Mouse (Mus musculus) lung, adult 2 months (tissue): ENCODE results near the gene Fbxo48. TPM values are rescaled to one million over a fixed set of nuclear protein-coding genes. Genes with fewer than 3 reads are reported as not detected.

Experiments used
- DNase-seq: peaks from one replicate; pipeline ENCODE4 v3.0.0; 2022
- H3K4me1 ChIP-seq: fragments of 200-500 bp; 2 replicates; pipeline ENCODE4 v1.6.1; 2011; ENCODE audit warnings: low read length; ENCODE audit not compliant: control insufficient read depth, insufficient read depth
- H3K4me3 ChIP-seq: fragments of 200-500 bp; replicated peaks from 2 replicates; pipeline ENCODE3; 2011; ENCODE audit warnings: low read depth, mild to moderate bottlenecking, control low read depth, low read length; ENCODE audit errors: extremely low read depth
- CTCF ChIP-seq: fragments of 200-500 bp; IDR thresholded peaks from 2 replicates; pipeline ENCODE4 v1.5.1; 2011; ENCODE audit warnings: mild to moderate bottlenecking, low read length, control low read depth; ENCODE audit not compliant: insufficient read depth
- POLR2A ChIP-seq: fragments of 200-500 bp; IDR thresholded peaks from 2 replicates; pipeline ENCODE4 v1.6.1; 2011; ENCODE audit warnings: low read depth, mild to moderate bottlenecking, control low read depth, low read length, borderline replicate concordance; ENCODE audit errors: extremely low read depth
- WGBS: fragments of 180-500 bp; shearing (Covaris S2); methylation state at CpG from one replicate; pipeline ENCODE4 v1.1.7; 2018; 5-methylcytosine and 5-hydroxymethylcytosine counted together
- polyA plus RNA-seq: library from polyadenylated mRNA; depleted of rRNA; stranded (reverse); fragments of >200 nt; gene quantifications from 2 replicates; pipeline ENCODE4 v1.2.3, GENCODE M21; 2012

The Fbxo48 gene
- polyA plus RNA-seq, 1 experiment: 0.44 TPM

GRCm38 (mm10) chr11:16958520-16958919 is 7.3 kb downstream of the Fbxo48 start:
- no peak for DNase-seq
- WGBS: 53% methylated on average over 1 of the region's 1 CpGs

DNA sequence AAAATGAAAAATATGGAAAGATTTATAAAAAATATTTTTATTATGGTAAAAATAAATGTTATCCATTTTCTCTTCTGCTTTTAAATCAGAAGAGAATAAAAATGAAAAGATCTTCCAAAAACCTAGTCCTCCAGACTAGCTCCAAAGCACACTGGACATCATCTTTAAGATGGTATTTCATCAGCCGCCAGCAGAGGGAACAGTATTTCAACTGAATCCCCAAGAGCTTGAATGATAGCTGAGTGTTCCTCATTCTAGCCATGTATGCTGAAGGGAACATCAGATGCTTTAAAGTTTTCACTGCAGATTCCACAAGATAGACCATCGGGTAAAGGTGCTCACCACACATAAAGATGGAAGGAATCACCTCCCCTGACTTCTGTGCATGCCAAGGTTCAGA is 16.6 kb downstream of the Fbxo48 start:
- Histone ChIP-seq H3K4me1 (no peaks in the 10 kb centered on the region), H3K4me3 (no peak overlapping the region)
- 24% methylated on average over 2 of the region's 2 CpGs for WGBS
- TF ChIP-seq CTCF (no peak), POLR2A (no peak)
- no peak for DNase-seq

More at GRCm38 (mm10) chr11:16958520-16958919, 7.3 kb downstream of the Fbxo48 start:
- Histone ChIP-seq H3K4me3 (no peak overlapping the region), H3K4me1 (no peaks in the 10 kb centered on the region)
- TF ChIP-seq POLR2A: no peak
- TF ChIP-seq CTCF: no peak

GRCm38 (mm10) chr11:16969650-16970049 is 18.5 kb downstream of the Fbxo48 start:
- TF ChIP-seq POLR2A (no peak), CTCF (no peak)
- 47% methylated on average over 2 of the region's 2 CpGs for WGBS
- H3K4me1 ChIP-seq: no peaks in the 10 kb centered on the region
- no peak for DNase-seq
- H3K4me3 ChIP-seq: no peak overlapping the region

DNA sequence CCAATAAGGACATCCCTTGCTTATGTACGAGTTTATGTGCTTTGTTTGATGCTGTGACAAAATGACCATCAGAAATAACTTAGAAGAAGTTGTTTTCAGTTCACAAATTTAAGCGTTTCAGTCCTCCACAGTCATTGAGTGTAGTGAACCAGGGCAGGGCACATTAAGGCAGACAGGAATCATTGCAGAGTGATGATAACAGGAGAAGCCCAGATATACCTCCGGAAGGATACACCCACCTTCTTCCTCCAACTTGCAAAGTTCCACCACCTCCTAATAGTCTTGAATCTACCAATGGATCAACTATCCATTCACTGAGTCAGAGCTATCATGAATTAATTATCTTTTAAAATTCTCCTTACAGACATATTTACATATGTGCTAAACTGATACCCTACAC is 20.9 kb downstream of the Fbxo48 start:
- WGBS: 80% methylated on average over 3 of the region's 3 CpGs
- no peak for DNase-seq
- Histone ChIP-seq H3K4me1 (peaks cover 6% of the 10 kb centered on the region), H3K4me3 (no peak overlapping the region)
- TF ChIP-seq POLR2A: no peak
- no peak for TF ChIP-seq CTCF

DNA sequence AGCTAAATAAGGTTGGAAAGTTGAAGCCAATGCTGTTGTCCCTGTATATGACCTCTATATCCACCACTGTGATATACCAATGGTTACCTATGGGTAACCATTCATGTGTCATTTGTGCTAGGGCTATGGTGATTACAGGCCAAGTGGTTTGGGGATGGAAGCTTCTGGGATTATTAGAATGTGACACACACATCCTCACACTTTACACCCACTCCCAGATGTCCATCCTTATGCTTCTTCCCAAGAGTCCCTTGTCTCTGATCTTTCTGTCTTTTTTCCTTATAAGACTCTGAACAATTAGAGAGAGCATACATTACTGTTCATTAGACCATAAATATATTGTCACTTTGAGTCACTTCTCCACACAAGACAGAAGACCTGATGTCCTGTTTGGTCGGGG is 21.9 kb downstream of the Fbxo48 start:
- Histone ChIP-seq H3K4me1 (peaks cover 9% of the 10 kb centered on the region), H3K4me3 (no peak overlapping the region)
- no peak for TF ChIP-seq POLR2A
- TF ChIP-seq CTCF: no peak
- DNase-seq: no peak
- WGBS: 85% methylated on average over 1 of the region's 1 CpGs

- Histone ChIP-seq H3K4me1 (peaks cover 9% of the 10 kb centered on the region), H3K4me3 (no peak overlapping the region)
- no peak for TF ChIP-seq POLR2A
- TF ChIP-seq CTCF: no peak
- no peak for DNase-seq
- WGBS: 36% methylated on average over 4 of the region's 4 CpGs
Observed at GRCm38 (mm10) chr11:16976937-16977336, 25.8 kb downstream of the Fbxo48 start.

- 42% methylated on average over 2 of the region's 2 CpGs for WGBS
- DNase-seq: no peak
- TF ChIP-seq POLR2A (no peak), CTCF (no peak)
- H3K4me1 ChIP-seq: peaks cover 9% of the 10 kb centered on the region
- H3K4me3 ChIP-seq: no peak overlapping the region
Observed at GRCm38 (mm10) chr11:16977611-16978010, 26.4 kb downstream of the Fbxo48 start.

GRCm38 (mm10) chr11:16978161-16978707 is 27.1 kb downstream of the Fbxo48 start:
- DNase-seq: no peak
- H3K4me1 ChIP-seq: peaks cover 9% of the 10 kb centered on the region
- no peak overlapping the region for H3K4me3 ChIP-seq
- WGBS: 70% methylated on average over 5 of the region's 5 CpGs
- TF ChIP-seq POLR2A (no peak), CTCF (no peak)

DNA sequence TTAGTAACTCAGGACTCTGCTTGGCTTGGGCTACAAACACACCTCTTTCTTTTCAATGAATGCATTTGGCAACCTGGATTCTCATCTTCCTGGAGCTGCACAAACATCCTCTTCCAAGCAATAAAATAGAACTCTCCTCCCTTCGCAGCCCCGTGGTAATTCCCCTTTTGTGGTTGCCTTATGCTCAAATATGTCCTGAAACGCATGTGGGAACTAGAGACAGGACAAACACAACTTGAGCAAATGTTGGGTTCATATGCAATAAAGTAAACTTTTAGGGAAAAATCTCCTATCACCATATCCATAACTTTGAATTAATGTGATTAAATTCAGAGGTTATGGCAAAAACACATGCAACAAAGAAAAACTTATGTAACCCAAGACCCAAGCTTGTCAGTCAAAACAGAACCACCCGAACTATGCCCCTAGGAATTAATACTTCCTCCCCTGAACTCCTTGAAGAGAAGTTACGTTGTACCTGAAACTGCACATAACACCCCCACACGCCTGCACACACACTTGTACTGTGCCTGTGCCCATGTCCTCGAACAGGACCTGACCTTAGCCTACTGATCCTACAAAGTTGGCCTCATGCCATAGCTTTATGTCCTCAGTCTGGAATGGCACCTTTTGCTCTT is 35.5 kb downstream of the Fbxo48 start:
- TF ChIP-seq CTCF (no peak), POLR2A (no peak)
- DNase-seq: no peak
- Histone ChIP-seq H3K4me3 (no peak overlapping the region), H3K4me1 (no peaks in the 10 kb centered on the region)
- WGBS: 65% methylated on average over 7 of the region's 7 CpGs

- H3K4me3 ChIP-seq: no peak overlapping the region
- no peaks in the 10 kb centered on the region for H3K4me1 ChIP-seq
- DNase-seq: no peak
- TF ChIP-seq CTCF (no peak), POLR2A (no peak)
- 68% methylated on average over 6 of the region's 6 CpGs for WGBS
Observed at GRCm38 (mm10) chr11:16987745-16988328, 36.7 kb downstream of the Fbxo48 start.
